Mouse (Mus musculus): Measurements from ENCODE around the gene Panx1.
A peak's percentile ranks its signal among the peaks of the same experiment; 100 is the strongest.

Panx1 gene

GRCm38 (mm10) chr9:14973762-14974161 lies 71.5 kb downstream of the Panx1 start:
- DNase-seq (ENCODE audit: low spot score in 2 of 2), result no peak

GRCm38 (mm10) chr9:14970805-14971525 lies 74.3 kb downstream of the Panx1 start:
- DNase-seq (ENCODE audit: low spot score in 2 of 2), result no peak

- DNase-seq (ENCODE audit: low spot score in 2 of 2), result no peak
These were observed 75.1 kb downstream of the Panx1 start for GRCm38 (mm10) chr9:14970211-14970610.

- DNase-seq (ENCODE audit: low spot score in 2 of 2), result no peak
These were observed 77.7 kb downstream of the Panx1 start for GRCm38 (mm10) chr9:14967598-14967997.

- no peak for DNase-seq (ENCODE audit: low spot score in 2 of 2)
These were observed 78.5 kb downstream of the Panx1 start for GRCm38 (mm10) chr9:14966787-14967186.

- no peak for DNase-seq (ENCODE audit: low spot score in 2 of 2)
These were observed 79.9 kb downstream of the Panx1 start for GRCm38 (mm10) chr9:14965368-14965767.

GRCm38 (mm10) chr9:14962769-14963168 lies 82.5 kb downstream of the Panx1 start:
- no peak for DNase-seq (ENCODE audit: low spot score in 2 of 2)

- peak in 1 of 2 experiments; percentile 7 for DNase-seq (ENCODE audit: low spot score in 2 of 2)
These were observed 90.6 kb downstream of the Panx1 start for GRCm38 (mm10) chr9:14954659-14955058.

All from right cerebral cortex, adult 2 months (tissue).